Mouse (Mus musculus) ovary, postnatal 14 days (tissue): Measurements from ENCODE around the gene Fzd4.

Experiments
- DNase-seq: peaks from one replicate; pipeline ENCODE4 v3.0.0; 2022; ENCODE audit warnings: low spot score

Fzd4 gene

DNA sequence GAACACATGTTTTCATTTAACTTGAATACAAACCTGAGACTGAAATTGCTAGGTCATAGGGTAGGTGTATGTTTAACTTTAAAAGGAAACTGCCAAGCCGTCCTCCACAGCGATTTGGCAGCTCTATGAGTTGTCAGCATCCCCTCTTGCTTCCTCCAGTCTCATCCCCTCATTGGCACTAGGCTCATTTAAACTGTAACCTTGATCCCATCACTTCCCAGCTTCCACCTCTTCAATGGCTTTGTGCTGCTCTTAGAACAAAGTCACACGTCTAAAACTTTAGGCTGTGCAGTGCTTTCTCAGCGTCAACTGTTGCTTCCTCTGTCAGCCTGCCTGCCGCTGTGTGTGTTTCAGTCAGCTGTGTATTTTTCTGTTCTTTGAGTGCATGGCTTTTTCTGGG, 22.9 kb downstream of the Fzd4 start:
- DNase-seq = no peak

DNA sequence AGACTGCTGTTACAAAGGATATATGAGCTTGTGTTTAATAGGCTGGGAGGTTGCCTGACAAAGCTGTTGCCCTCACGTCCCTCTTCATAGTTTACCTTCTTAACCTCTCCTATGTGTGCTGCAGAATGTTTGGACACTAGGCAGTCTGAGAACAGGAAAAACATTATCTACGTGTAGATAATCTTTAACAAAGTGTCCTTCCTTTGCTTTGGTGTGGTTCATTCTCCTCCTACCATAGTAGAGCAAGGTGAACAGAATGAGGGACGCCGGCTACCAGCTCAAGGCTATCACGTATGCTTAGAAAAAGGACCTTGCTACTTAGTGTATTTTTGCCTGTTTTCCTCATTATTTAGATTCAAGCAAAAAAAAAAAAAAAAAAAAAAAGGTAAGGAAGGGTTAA, 24.6 kb downstream of the Fzd4 start:
- DNase-seq = no peak

- DNase-seq = no peak
These were observed 25.2 kb downstream of the Fzd4 start for GRCm38 (mm10) chr7:89429326-89429725.

DNA sequence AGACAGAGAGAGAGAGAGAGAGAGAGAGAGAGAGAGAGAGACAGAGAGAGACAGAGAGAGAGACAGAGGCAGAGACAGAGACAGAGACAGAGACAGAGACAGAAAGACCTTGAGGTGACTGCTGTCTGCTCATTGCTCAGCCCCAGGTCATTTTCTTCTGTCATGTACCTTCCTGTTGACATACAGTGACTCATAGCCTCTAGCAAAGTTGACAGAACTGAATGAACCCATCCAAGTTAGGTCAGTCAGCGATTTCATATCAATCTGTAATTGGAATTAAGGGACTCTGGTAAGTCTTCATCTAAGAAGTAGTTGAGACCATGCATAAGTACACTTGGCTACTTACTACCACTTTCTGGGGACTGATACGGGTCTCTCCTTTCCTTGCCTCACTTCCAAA, 27.0 kb downstream of the Fzd4 start:
- no peak for DNase-seq

- no peak for DNase-seq
These were observed 29.2 kb downstream of the Fzd4 start for GRCm38 (mm10) chr7:89433193-89433892.

- DNase-seq = no peak
These were observed 29.9 kb downstream of the Fzd4 start for GRCm38 (mm10) chr7:89433893-89434616.

DNA sequence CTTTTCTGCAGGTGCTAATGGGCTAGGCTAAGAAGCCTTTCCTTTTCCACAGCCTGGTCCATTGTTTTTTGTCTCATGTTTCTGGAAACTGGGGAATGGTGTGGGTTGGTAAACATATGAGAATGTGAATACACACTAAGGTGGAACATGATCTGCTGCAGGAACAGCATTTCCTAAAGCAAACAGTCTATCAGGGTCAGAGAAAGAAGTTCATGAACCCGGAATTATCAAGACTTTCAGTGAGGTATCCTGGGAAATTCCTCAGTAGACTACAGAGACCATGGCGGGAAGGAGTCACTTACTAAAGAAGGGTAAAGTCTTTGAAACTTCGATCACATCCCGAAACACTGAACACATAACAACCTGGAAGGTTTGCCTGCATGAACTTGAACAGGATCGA, 32.2 kb downstream of the Fzd4 start:
- no peak for DNase-seq

DNA sequence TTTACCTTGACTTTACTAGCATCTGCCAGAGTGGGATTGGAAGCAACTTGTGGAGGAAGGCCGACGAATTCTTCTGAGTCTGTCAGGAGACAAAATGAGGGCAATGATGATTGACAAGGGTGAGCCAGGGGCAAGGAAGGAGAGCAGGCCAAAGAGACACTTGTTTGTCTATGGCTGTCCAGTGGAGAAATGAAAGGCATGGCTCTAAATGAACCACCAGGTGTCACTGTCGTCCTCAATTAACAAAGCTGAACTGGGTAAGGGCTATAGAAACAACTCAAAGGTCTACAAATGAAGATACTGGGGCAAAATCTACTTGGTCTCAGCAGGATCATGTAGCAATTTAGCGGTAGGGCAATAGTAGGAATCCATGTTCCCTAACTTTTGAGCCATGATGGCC, 33.4 kb downstream of the Fzd4 start:
- DNase-seq = no peak

- DNase-seq = no peak
These were observed 37.1 kb downstream of the Fzd4 start for GRCm38 (mm10) chr7:89441291-89441690.

GRCm38 (mm10) chr7:89442242-89442641, 38.1 kb downstream of the Fzd4 start:
- DNase-seq = no peak

- DNase-seq = no peak
These were observed 41.0 kb downstream of the Fzd4 start for GRCm38 (mm10) chr7:89445137-89445536.

- no peak for DNase-seq
These were observed 46.2 kb downstream of the Fzd4 start for GRCm38 (mm10) chr7:89450312-89450711.

GRCm38 (mm10) chr7:89456380-89457076, 52.4 kb downstream of the Fzd4 start:
- no peak for DNase-seq

DNA sequence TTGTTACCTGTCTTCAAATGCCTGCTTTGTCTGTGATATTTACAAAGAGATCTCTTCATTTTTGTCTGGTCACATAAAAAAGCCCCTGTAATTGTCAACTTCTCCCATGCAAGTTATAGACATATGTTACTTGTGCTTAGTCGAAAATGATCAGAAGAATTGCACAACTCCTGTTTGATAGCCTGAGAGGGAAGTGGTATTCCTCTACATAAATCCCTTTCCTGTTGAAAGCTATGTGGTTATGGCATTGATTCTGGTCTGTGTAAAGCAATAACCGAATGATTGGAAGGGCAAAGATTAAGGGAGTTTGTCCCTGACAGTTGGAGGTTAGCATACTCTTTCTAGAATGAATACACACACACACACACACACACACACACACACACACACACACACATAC, 55.5 kb downstream of the Fzd4 start:
- no peak for DNase-seq

- no peak for DNase-seq
These were observed 56.8 kb downstream of the Fzd4 start for GRCm38 (mm10) chr7:89460911-89461310.

- no peak for DNase-seq
These were observed 57.2 kb downstream of the Fzd4 start for GRCm38 (mm10) chr7:89461351-89461750.
